Mouse (Mus musculus) heart, postnatal 25 days (tissue): ENCODE results near the gene Npnt. TPM values are rescaled to one million over a fixed set of nuclear protein-coding genes. Genes with fewer than 3 reads are reported as not detected.

Experiments used
- DNase-seq: peaks from one replicate; pipeline ENCODE4 v3.0.0; 2022; ENCODE audit warnings: low spot score
- intact Hi-C: fragments of 180-260 bp; cut with DNase I; formaldehyde crosslinking; loops from one replicate; pipeline ENCODE4 v1.15.1; 2025
- total RNA-seq, 2 experiments: library from RNA; stranded (reverse); gene quantifications; 2 replicates each; pipeline ENCODE4 v1.2.3; 2021

The Npnt gene
- total RNA-seq: 1 to 10 TPM; 2.7 to 4.6 TPM

DNA sequence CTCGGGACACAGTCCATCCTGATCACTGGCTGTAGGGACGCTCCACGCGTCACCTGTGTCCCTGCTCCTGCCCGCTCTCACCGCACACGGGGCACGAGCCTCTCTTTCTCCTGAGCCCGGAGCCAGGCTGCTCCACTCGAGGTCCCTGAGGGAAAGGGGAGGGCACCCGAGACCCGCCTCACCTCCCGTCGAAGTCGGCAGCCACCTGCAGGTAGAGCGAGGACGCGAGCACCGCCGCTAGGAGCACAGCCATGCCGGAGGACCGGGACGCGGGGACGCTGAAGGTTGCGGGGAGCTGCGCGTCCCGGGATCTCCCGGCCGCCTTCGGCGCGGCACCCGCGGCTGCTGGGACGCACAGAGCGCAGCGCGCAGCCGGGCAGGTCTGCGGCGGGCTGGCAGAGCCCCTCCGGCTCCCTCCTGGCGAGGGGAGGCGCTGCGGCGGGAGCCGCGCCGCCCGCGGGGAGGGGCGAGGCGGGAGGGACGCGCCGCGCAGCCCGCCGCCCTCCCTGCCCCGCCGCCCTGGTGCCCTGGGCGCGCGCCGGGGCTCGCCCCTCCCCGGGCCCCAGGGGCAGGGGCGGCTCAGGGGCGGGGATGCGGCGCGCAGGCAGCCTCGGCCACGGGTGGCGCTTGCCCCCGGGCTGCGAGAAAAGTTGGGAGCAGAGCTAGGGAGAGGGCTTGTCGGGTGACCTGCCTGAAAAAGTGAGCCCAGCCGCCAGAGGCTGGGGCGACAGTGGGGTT lies at the start of gene Npnt:
Gene Npnt (minus strand): TSS at position 501 of the 738 bp plus-strand sequence.
- intact Hi-C loops: no loop called here
- DNase-seq: no peak

DNA sequence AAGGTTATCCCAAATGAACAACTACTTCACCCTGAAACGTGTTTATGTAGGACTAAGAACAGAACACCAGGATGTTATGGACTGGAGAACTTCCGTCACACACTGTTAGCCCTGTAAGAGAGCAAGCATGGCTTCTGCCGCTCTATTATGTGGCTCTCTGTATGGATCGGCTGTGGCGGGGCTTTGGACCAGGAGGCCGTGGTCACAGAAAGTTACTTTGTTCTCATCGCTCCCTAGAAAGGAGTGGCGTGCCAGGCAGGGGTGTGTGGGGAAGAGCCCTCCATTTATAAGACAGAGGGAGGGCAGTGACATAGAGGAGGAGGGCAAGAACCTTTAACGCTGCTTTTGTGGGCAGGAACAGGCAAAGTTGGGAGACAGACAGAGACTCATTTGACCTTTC lies 46.2 kb upstream of the Npnt start:
- no peak for DNase-seq
- intact Hi-C loops: no loop called here

DNA sequence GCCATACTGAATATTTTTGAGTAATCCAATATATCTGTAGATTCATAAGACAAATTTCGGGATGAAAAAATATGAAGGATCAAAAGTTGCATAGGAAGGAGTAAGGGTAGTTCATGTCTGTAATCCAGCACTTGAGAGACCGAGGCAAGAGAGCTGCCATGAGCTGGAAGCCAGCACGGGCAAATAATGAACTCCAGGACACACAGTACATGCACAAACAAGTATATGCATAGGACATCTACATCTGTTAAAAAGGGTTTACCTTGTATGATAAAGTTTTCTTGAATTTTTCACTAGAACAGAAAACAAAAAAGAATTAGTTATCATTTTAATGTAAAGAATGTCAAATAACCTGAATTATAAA lies 45.8 kb upstream of the Npnt start:
- no peak for DNase-seq
- intact Hi-C loops: no loop called here

DNA sequence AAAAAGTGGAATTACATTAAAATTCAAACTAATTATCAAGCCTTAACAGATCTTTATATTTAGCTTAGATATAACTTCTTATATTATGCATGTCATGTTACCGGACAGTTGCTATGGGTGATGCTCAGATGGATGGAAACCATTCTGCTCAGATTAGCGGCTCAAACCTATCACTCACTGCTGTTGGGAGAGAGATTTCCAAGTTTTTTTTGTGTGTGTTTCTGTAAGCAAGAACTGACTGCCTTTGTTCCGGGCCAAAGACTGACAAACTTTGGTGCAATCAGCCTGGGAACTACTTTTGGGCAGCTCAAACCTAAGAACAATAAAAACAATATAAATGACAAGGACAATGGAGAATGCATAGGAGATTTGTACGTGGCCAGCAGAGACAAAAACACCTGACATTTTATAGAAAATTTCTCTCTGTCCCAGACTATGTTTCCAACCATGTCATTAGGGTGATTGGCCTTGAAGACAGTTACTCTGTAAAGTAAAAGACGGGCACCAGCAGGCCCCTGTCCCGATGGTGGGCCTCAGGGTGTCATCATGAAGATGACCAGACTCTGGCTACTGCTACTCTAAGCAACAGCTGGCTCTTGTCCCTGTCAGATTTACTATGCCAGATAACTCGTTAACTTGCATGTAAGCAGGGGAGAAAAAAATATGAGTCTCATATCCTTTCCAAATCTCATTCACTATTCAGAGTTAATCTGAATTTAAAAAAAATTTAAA lies 45.2 kb upstream of the Npnt start:
- intact Hi-C loops: no loop called here
- no peak for DNase-seq

DNA sequence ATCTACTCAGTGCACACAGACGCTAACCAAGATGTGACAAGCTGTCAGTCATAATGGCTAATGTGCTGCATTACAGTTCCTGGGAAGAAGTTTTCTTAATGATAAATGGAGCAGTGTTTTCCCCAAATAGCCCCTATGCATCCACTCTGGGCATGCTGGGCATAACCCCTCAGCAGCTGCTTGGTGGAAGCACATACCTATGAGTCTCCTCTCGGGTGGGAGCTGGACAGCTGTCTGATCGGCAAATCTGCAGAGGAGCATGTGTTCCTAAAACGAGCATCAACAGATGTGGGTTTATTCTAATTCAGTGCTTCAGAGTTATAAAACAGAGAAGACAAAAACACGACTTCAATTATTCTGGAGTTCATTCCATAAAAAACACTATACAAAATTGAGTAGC lies 36.1 kb upstream of the Npnt start:
- DNase-seq: no peak
- intact Hi-C loops: no loop called here

DNA sequence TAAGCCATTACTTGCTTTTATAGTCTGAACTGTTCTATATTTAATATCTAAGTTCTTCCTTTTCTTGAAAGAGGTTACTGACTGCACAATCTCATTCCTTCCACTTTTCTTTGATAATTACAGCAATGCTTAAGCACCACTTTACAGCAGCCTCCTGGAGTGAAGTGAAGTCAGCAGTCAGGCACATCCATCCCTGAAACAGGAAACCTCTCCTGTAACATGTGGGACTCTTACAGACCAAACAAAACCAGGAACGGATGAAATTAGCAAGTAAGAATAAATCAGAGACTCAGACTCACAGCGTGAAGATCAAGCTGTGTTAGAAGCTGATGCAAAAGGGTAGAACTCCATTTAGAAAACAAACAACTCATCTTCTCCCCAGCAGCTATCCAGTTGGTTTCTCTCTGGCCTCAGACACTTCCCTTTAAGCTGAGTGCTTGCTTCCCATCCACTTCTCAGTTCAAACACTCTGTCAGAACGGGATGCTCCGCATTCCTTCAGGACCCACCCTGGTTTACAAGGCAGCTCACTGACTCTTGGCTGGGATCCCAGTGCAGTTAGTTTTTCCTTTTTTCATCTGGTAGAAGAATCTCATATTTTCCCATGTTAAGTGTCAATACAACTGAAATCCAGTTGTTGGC lies 33.9 kb upstream of the Npnt start:
- DNase-seq: no peak
- intact Hi-C loops: no loop called here

DNA sequence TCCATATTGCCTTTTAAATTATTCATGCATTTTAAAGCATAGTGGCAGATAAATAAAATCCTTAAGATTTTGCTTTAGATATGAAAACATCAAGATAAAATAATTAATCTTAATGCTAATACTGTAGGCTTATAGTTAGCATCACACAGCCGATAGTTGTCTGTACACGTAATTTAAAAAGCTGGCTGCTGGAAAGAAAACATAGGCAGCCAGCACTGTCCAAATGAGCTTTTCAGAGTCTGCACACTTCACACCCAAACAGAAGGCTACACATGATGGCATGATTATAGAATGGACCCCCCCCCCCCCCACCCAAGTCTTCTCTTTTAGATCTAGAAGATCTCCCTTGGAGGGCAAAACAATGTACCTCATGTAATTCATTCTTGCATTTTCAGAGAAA lies 31.9 kb upstream of the Npnt start:
- DNase-seq: no peak
- intact Hi-C loops: no loop called here

DNA sequence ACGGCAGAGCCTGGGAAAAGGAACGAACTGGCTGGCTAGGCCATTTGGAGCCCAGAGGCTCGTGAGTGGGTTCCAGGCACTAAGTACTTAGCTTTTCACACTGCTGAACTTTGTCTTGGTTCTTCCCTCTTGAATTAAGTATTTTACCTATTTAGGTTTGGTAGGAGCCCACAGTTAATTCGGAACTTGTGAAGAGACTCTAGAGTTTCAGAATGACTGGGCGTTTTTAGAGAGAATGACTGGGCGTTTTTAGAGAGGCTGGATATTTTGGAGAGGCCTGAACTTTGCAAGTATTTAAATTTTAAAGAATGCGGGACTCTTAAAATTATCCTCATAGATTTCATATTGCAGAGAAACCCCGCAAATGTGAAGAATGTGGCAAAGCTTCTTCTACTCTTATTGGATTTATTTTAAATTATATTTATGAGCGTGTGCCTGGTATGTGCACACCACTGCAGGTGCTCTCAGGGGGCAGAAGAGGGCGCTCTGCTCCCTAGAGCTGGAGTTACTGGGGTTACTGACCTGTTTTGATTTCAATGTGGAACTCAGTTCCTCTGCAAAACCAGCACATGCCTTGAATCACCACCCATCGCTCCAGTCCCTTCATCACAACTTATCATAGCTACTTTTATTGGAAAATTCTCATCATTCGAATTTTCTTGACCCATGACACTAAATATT lies 29.8 kb upstream of the Npnt start:
- no peak for DNase-seq
- intact Hi-C loops: no loop called here

DNA sequence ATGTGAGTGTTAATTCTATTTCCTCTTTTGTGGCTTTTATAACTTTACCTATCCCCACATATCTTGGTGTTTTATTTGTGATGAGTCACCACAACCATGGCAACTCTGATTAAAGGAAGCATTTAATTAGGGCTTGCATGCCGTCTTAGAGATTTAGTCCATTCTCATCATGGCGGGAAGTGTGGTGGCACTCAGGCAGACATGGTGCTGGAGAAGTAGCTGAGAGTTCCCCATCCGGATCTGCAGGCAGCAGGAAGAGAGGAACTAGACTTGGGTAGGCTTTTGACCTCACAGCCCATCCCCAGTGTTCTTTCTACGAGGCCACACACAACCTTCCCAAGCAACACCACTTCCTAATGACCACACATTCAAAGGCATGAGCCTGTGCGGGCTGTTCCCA lies 16.2 kb upstream of the Npnt start:
- intact Hi-C loops: no loop called here
- no peak for DNase-seq

DNA sequence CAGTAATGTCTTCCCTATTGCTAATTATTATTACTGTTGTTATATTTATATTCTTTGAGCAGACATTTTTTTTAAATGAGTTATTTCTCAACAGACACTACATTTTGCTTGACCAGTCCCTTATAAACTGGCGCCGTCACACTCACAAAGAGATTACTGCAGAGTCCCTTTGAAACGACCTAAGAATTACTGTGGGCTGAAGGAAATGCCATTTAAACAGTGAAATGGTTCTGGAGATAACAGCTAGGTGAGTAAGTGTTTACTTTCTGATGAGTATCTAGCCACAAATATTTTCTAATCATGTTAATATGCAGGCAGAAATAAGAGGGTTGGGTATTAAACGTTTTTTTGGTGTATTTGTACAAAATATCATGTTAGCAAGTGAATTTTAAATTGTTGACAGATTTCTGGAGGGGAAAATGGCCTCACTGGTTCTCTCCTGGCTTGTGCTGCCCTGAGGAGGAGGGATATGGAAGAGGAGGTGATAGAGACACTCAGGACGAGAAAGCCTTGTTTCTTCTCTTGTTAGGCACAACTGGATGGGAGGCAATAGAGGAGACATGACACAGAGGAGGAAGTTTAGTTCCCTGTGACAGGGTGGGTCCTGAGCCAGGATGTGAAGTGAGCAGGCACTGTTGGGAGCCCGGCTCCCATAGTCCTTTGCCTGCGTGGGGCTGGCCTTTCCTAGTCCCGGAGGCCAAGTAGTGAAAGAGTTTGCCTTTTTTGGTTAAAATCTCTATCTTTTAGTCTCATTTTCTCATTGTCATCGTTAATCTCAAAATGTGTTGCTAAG lies 14.8 kb upstream of the Npnt start:
- intact Hi-C loops: no loop called here
- DNase-seq: no peak

DNA sequence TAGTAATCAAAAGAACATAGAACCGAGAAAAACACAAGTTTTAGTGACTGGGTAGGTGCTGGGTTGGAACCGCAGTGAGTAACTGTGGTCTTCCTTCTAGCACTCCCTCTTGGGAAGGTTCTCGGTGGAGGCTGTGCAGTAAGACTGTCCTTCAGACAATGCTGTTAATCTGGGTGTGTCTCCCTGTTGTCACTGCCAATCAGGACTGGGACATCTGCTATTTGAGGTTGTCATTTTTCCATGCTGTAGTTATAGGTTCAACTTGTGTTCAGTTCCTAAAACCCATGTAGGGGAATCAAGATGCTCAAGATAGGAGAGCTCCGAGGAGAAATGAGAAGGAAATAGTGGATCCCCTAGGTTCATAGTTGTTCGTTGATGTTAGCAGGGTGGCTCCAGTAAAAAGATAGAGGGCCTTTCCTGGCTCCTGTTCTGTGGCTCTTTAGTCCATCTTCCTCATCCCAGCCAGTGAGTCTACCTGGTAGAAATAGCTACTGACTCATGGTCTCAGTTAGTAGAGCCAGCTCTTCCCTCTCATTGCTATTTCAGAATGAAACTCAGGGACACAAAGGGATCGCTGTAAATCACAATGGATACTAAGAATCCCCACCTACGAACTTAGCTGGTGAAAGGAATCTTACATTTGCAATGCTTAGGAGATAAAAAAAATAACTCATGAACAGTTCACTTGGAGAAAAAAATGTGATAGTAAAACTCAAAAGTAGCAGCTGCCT lies 12.7 kb upstream of the Npnt start:
- intact Hi-C loops: no loop called here
- DNase-seq: no peak

DNA sequence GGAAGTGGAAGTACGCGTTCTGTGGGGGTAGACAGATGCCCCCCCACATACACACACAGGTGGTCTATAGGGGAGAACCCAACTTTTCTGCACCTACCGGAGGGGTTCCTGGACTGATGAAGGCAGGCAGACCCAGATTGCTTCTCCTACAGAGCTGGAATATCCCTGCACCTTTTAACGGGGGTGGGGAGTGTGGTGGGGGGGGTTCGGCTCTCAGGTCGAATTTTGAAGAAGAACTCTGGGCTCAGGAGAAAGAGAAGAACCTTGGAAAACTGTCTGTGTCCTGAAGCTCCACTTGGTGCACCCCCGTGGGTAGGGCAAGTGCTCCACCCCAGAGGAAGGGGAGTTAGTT lies 414 bp upstream of the Npnt start:
- intact Hi-C loops: no loop called here
- DNase-seq: no peak

DNA sequence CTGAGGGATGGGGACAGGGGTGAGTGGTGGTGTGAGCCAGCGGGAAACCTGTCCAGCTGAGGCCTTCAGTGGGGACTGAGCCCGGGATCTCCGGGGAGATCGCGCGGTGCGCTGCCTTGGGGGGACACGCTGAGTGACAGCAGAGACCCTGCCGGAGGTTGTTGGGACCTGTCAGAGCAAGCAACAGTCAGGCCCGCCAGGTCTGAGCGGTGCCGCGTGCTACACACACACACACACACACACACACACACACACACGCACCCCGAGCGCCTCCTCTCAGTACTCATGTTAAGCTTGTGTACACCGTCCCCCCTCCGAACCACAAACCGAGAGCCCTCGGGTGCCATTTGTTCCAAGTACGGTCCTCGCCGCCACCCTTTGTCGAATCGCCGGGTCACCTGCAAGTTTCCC lies 706 bp downstream of the Npnt start:
- DNase-seq: no peak
- intact Hi-C loops: no loop called here

DNA sequence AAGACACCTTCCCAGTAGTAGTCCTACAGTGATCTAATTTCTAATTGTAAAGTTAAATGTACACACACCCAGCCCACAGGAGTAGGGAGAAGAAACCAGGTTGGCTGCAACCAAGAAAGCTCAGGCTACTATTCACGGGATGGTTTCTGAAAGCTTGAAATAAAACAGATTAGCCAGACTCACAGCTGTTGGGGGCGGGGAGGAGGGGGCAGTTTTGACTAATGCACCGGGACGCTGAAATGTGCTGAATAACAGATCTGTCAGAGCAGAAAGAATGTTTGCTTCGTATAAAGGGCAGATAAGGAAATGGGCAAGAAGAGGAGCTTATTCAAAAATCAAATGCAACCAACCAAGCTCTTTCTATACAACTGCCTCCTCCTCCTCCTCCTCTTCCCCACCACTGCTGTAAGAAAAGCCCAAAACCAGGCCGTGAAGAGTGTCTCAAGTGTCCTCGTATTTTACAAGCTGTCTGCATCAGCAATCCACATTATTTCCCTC lies 1.7 kb downstream of the Npnt start:
- intact Hi-C loops: no loop called here
- no peak for DNase-seq

DNA sequence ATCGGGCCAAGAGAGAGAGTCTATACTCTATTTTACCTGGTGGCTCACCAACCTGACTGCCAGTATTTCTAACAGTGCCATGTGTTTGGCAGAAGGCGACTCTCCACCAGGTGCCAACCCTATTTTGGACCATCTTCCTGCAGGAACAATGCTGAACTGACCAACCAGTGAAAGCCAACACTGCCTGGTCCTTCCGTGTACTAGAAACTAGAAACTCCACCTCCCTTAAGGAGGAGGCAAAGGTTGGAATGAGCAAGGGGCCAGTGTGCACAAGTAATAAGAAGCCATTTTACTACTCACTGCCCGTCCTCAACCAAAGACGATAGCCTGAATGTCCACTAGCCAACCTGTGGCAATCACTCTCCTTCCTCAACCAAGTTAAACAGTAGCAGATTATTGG lies 4.0 kb downstream of the Npnt start:
- intact Hi-C loops: no loop called here
- DNase-seq: no peak

DNA sequence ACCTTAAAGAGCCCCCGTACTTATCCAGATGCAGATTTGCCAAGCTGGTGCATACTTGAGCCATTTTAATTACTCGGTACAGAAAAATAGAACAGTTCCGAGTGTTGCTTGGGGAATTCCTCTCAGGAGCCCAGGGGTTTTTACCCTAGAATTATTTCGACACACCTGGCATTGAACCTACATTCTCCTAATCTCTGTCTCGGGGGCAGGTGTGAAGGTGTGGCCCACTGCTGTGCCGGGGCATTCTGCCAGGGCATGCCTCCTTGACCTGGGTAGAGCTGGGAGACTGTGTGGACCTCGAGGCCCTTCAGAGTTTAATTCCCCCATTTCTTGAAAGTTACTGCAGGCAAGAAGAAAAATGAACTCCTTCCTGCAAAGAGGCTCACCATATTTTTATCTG lies 4.4 kb downstream of the Npnt start:
- DNase-seq: no peak
- intact Hi-C loops: no loop called here

DNA sequence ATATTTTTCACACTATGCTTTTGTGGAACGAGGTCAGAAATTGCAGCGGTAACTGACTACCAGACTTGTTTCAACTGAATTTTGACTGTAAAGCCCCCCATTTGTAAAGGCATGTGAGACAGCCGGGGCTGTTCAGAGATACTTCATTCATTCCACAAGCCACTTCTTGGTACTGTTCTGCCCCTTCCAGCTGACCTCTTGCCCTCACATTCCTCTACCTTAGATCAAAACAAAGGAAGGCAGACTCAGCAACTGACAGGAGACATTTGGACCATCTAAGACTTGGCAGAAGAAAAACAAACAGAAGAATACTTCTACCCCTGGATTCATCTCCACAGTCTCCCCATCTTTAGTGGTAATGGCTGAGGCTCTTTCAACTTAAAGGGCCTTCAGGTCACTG lies 5.5 kb downstream of the Npnt start:
- DNase-seq: no peak
- intact Hi-C loops: no loop called here

DNA sequence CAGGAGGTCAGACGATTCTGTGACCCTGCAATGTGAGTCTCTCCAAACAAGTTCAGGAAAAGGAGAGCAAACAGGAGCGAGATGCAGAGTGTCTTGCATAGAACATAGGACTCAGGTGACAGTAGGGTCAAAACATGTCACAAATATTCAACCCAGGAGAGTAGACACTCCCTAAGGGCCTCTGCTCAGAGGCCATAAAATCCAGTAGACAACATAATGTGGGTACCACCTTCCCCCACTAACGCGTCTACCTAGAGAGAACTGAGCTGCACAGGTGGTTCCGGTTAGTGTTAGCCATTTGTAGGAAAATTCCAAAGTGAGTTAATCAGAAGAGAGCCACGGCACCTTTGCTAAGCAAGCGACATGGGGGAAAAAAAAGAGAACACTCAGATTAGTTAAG lies 5.9 kb downstream of the Npnt start:
- DNase-seq: no peak
- intact Hi-C loops: no loop called here

DNA sequence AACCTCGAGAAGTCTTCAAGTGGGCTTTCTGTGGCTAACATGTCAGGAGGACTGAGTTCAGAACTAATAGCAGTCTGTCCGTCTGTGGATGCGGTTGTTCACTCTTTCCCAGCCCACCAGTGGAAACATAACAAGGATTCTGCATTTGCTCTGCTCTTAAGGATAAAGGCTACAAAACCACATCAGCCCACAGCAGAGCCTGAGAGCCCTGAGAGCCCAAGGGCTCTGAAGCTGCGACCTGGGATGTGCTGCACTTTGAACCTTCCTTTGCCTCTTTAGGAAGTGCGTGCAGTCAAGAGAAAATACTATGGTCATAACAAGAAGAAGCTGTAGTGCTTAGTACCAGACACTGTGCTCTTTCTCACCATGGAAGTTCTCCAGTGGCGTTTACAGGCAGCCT lies 7.3 kb downstream of the Npnt start:
- DNase-seq: no peak
- intact Hi-C loops: no loop called here
